Mouse (Mus musculus): Measurements from ENCODE around the gene Rapgef1. TPM values are rescaled to one million over a fixed set of nuclear protein-coding genes. Genes with fewer than 3 reads are reported as not detected.

The Rapgef1 gene
- polyA plus RNA-seq, 1 experiment: 13.8 TPM

GRCm38 (mm10) chr2:29639953-29640743, 20.6 kb downstream of the Rapgef1 start:
- H3K27me3 ChIP-seq (replicated peaks): no peaks in the 10 kb centered on the region
- no peak for TF ChIP-seq FLI1 (IDR thresholded peaks at IDR 0.05; ENCODE audit: low read length)
- TF ChIP-seq GATA1 (IDR thresholded peaks at IDR 0.05; ENCODE audit: borderline replicate concordance, low read length): no peak
- H3K4me3 ChIP-seq (replicated peaks): no peak overlapping the region
- peaks cover 77% of the 10 kb centered on the region for H3K4me1 ChIP-seq
- H3K36me3 ChIP-seq (replicated peaks; ENCODE audit: low read length): peaks cover 24% of the 10 kb centered on the region
- no peaks in the 10 kb centered on the region for H3K9me3 ChIP-seq

- no peak overlapping the region for H3K4me3 ChIP-seq (replicated peaks)
- no peaks in the 10 kb centered on the region for H3K27me3 ChIP-seq (replicated peaks)
- H3K36me3 ChIP-seq (replicated peaks; ENCODE audit: low read length): peaks cover 29% of the 10 kb centered on the region
- H3K9me3 ChIP-seq: no peaks in the 10 kb centered on the region
- peaks cover 73% of the 10 kb centered on the region for H3K4me1 ChIP-seq
- TF ChIP-seq FLI1 (IDR thresholded peaks at IDR 0.05; ENCODE audit: low read length): no peak
- TF ChIP-seq GATA1 (IDR thresholded peaks at IDR 0.05; ENCODE audit: borderline replicate concordance, low read length): no peak
These were observed 22.2 kb downstream of the Rapgef1 start for GRCm38 (mm10) chr2:29641707-29642106.

GRCm38 (mm10) chr2:29643418-29643817, 23.9 kb downstream of the Rapgef1 start:
- Histone ChIP-seq H3K9me3 (no peaks in the 10 kb centered on the region), H3K36me3 (replicated peaks; ENCODE audit: low read length) (peaks cover 20% of the 10 kb centered on the region), H3K4me1 (peaks cover 74% of the 10 kb centered on the region), H3K4me3 (replicated peaks) (no peak overlapping the region), H3K27me3 (replicated peaks) (no peaks in the 10 kb centered on the region)
- TF ChIP-seq FLI1 (IDR thresholded peaks at IDR 0.05; ENCODE audit: low read length) (no peak), GATA1 (IDR thresholded peaks at IDR 0.05; ENCODE audit: borderline replicate concordance, low read length) (no peak)

DNA sequence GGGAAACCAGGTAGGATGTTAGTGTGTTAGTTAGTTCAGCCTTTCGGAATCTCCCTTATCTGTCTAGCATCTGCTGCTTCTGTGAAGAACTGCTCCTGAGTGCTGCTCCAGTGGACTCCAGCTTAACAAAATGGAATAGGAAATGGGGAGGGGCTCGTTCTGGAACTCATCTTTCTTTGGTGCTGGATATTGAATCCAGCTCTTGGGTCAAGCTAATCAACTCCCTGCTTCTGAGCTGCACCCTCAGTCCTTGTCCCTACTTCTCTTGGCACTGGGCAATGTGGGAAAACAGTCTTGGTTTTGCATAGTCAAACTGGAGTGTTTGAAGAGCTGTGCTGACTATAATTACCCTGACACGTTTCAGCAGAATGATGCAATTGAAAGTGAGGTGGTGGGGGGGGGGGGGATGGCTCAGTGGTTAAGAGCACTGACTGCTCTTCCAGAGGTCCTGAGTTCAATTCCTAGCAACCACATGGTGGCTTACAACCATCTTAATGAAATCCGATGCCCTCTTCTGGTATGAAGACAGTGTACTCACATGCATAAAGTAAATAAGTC, 25.6 kb downstream of the Rapgef1 start:
- TF ChIP-seq FLI1 (IDR thresholded peaks at IDR 0.05; ENCODE audit: low read length) (no peak), GATA1 (IDR thresholded peaks at IDR 0.05; ENCODE audit: borderline replicate concordance, low read length) (no peak)
- no peak overlapping the region for H3K4me3 ChIP-seq (replicated peaks)
- H3K4me1 ChIP-seq: peaks cover 79% of the 10 kb centered on the region
- H3K27me3 ChIP-seq (replicated peaks): no peaks in the 10 kb centered on the region
- peaks cover 20% of the 10 kb centered on the region for H3K36me3 ChIP-seq (replicated peaks; ENCODE audit: low read length)
- no peaks in the 10 kb centered on the region for H3K9me3 ChIP-seq

DNA sequence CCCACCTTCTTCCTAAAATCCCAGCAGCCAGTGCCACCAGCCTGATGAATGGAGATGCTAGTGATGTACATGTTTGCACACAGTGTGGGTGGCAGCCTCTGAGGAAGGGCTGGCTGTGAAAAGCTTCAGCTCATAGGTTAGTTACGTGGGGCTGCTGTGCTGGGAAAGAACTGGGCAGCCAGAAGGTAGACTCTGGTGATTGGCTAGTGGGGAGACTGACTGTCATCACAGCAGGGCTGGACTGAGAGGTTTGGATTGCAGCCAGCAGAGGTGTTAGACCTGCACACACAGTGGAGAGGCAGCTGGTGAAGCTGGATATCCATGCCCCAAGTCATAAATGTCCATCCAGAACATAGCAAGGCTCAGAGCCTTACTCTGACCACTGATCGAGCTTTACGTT, 27.1 kb downstream of the Rapgef1 start:
- peaks cover 73% of the 10 kb centered on the region for H3K4me1 ChIP-seq

DNA sequence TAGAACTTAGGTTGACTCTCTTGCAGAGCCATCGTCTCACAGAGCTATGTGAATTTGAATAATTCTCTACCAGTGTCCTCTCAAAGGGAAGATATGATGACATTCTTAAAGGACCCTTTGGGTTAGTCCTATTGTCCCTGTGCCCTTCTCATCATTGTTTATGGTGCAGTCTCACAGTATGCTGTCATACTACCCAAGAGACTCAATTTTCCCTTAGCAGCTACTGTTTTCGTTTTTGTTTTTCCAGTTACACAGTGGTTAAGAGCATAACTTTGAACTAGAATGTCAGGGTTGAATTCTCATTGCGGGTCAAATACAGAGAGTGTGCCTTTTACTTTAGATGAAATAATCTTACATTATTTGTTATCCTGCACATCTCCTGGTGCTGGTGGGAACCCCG, 27.6 kb downstream of the Rapgef1 start:
- H3K27me3 ChIP-seq (replicated peaks): no peaks in the 10 kb centered on the region
- peaks cover 76% of the 10 kb centered on the region for H3K4me1 ChIP-seq
- no peaks in the 10 kb centered on the region for H3K9me3 ChIP-seq
- no peak overlapping the region for H3K4me3 ChIP-seq (replicated peaks)
- H3K36me3 ChIP-seq (replicated peaks; ENCODE audit: low read length): peaks cover 9% of the 10 kb centered on the region
- TF ChIP-seq GATA1 (IDR thresholded peaks at IDR 0.05; ENCODE audit: borderline replicate concordance, low read length) (no peak), FLI1 (IDR thresholded peaks at IDR 0.05; ENCODE audit: low read length) (no peak)

More for the DNA sequence above, 27.1 kb downstream of the Rapgef1 start:
- TF ChIP-seq FLI1 (IDR thresholded peaks at IDR 0.05; ENCODE audit: low read length) (no peak), GATA1 (IDR thresholded peaks at IDR 0.05; ENCODE audit: borderline replicate concordance, low read length) (no peak)
- H3K36me3 ChIP-seq (replicated peaks; ENCODE audit: low read length): peaks cover 9% of the 10 kb centered on the region
- H3K27me3 ChIP-seq (replicated peaks): no peaks in the 10 kb centered on the region
- H3K9me3 ChIP-seq: no peaks in the 10 kb centered on the region
- no peak overlapping the region for H3K4me3 ChIP-seq (replicated peaks)

- Histone ChIP-seq H3K4me1 (peaks cover 76% of the 10 kb centered on the region), H3K9me3 (no peaks in the 10 kb centered on the region), H3K27me3 (replicated peaks) (no peaks in the 10 kb centered on the region), H3K4me3 (replicated peaks) (no peak overlapping the region), H3K36me3 (replicated peaks; ENCODE audit: low read length) (peaks cover 9% of the 10 kb centered on the region)
- no peak for TF ChIP-seq GATA1 (IDR thresholded peaks at IDR 0.05; ENCODE audit: borderline replicate concordance, low read length)
- no peak for TF ChIP-seq FLI1 (IDR thresholded peaks at IDR 0.05; ENCODE audit: low read length)
These were observed 28.3 kb downstream of the Rapgef1 start for GRCm38 (mm10) chr2:29647808-29648207.

- Histone ChIP-seq H3K27me3 (replicated peaks) (no peaks in the 10 kb centered on the region), H3K4me1 (peaks cover 72% of the 10 kb centered on the region), H3K9me3 (no peaks in the 10 kb centered on the region), H3K36me3 (replicated peaks; ENCODE audit: low read length) (peaks cover 13% of the 10 kb centered on the region), H3K4me3 (replicated peaks) (peak overlapping the region; percentile 40)
- TF ChIP-seq FLI1 (IDR thresholded peaks at IDR 0.05; ENCODE audit: low read length) (no peak), GATA1 (IDR thresholded peaks at IDR 0.05; ENCODE audit: borderline replicate concordance, low read length) (no peak)
These were observed 29.7 kb downstream of the Rapgef1 start for GRCm38 (mm10) chr2:29648956-29649794.

- peaks cover 8% of the 10 kb centered on the region for H3K36me3 ChIP-seq (replicated peaks; ENCODE audit: low read length)
- peaks cover 71% of the 10 kb centered on the region for H3K4me1 ChIP-seq
- H3K9me3 ChIP-seq: no peaks in the 10 kb centered on the region
- TF ChIP-seq GATA1 (IDR thresholded peaks at IDR 0.05; ENCODE audit: borderline replicate concordance, low read length) (no peak), FLI1 (IDR thresholded peaks at IDR 0.05; ENCODE audit: low read length) (no peak)
- H3K27me3 ChIP-seq (replicated peaks): no peaks in the 10 kb centered on the region
- H3K4me3 ChIP-seq (replicated peaks): no peak overlapping the region
These were observed 30.4 kb downstream of the Rapgef1 start for GRCm38 (mm10) chr2:29649795-29650457.
